Mouse (Mus musculus) cerebellum, adult 2 months (tissue): Measurements from ENCODE around the gene Dner.

Source experiments
- CTCF ChIP-seq: fragments of 200-500 bp; IDR thresholded peaks from 2 replicates; pipeline ENCODE4 v1.5.1; 2011; ENCODE audit warnings: low read depth, mild to moderate bottlenecking, control low read depth, low read length, moderate library complexity, borderline replicate concordance; ENCODE audit not compliant: insufficient read depth
- POLR2A ChIP-seq: fragments of 200-500 bp; IDR thresholded peaks from 2 replicates; pipeline ENCODE4 v1.6.1; 2011; ENCODE audit warnings: low read length, control low read depth, borderline replicate concordance; ENCODE audit not compliant: insufficient read depth

GRCm38 (mm10) chr1:84417761-84418238, 278.2 kb downstream of the Dner start:
- no peak for TF ChIP-seq POLR2A
- no peak for TF ChIP-seq CTCF
